Mouse (Mus musculus) midbrain, embryonic 12.5 days (tissue): Measurements from ENCODE around the gene Nceh1. TPM values are rescaled to one million over a fixed set of nuclear protein-coding genes. Genes with fewer than 3 reads are reported as not detected.

Experiments used
- ATAC-seq: fragments of 200-750 bp; cut with Nextera tagmentation; 2 replicates; pipeline ENCODE4 v1.8.0; 2017; ENCODE audit warnings: low read depth, moderate TSS enrichment, moderate library complexity; ENCODE audit not compliant: low FRiP score
- H3K27ac ChIP-seq: fragments of 300-500 bp; sonication (generic); replicated peaks from 2 replicates; pipeline ENCODE4 v1.5.1; 2016; ENCODE audit warnings: mild to moderate bottlenecking
- H3K27me3 ChIP-seq: fragments of 300-500 bp; sonication (generic); 2 replicates; pipeline ENCODE4 v1.6.1; 2016; ENCODE audit warnings: mild to moderate bottlenecking
- H3K36me3 ChIP-seq: fragments of 300-500 bp; sonication (generic); 2 replicates; pipeline ENCODE4 v1.6.1; 2016
- H3K4me1 ChIP-seq: fragments of 300-500 bp; sonication (generic); 2 replicates; pipeline ENCODE4 v1.6.1; 2016
- H3K4me2 ChIP-seq: fragments of 300-500 bp; sonication (generic); replicated peaks from 2 replicates; pipeline ENCODE4 v1.6.1; 2016; ENCODE audit warnings: mild to moderate bottlenecking, moderate library complexity
- H3K4me3 ChIP-seq: fragments of 300-500 bp; sonication (generic); 2 replicates; pipeline ENCODE4 v1.5.1; 2016; ENCODE audit warnings: mild to moderate bottlenecking
- H3K9ac ChIP-seq: fragments of 300-500 bp; sonication (generic); replicated peaks from 2 replicates; pipeline ENCODE4 v1.6.1; 2016; ENCODE audit warnings: mild to moderate bottlenecking, moderate library complexity
- H3K9me3 ChIP-seq: fragments of 300-500 bp; sonication (generic); 2 replicates; pipeline ENCODE4 v1.6.1; 2016; ENCODE audit warnings: mild to moderate bottlenecking
- WGBS: fragments of 180-500 bp; shearing (Covaris S2); methylation state at CpG from one replicate; pipeline ENCODE4 v1.1.7; 2016; 5-methylcytosine and 5-hydroxymethylcytosine counted together
- polyA plus RNA-seq: library from polyadenylated mRNA; unstranded; fragments of >200 nt; fragmentation: Nextera tagmentation; extraction: Ambion mirVana; gene quantifications from 2 replicates; pipeline ENCODE4 v1.2.1, GENCODE M21; 2016

Gene Nceh1
- polyA plus RNA-seq, 1 experiment from 2014 or later = 5.0 TPM

- no peak for ATAC-seq
- no peak overlapping the region for H3K9ac ChIP-seq
- H3K27me3 ChIP-seq = no peaks in the 10 kb centered on the region
- no peaks in the 10 kb centered on the region for H3K36me3 ChIP-seq
- no peaks in the 10 kb centered on the region for H3K9me3 ChIP-seq
- WGBS = 59% methylated on average over 7 of the region's 7 CpGs
- H3K27ac ChIP-seq = no peak overlapping the region
- H3K4me2 ChIP-seq = no peak overlapping the region
- H3K4me1 ChIP-seq = no peaks in the 10 kb centered on the region
- no peak overlapping the region for H3K4me3 ChIP-seq
Measured at GRCm38 (mm10) chr3:27293645-27294385, 111.0 kb downstream of the Nceh1 start.

- no peaks in the 10 kb centered on the region for H3K4me1 ChIP-seq
- no peak overlapping the region for H3K9ac ChIP-seq
- no peak overlapping the region for H3K4me2 ChIP-seq
- H3K27me3 ChIP-seq = no peaks in the 10 kb centered on the region
- H3K27ac ChIP-seq = no peak overlapping the region
- no peak overlapping the region for H3K4me3 ChIP-seq
- ATAC-seq = no peak
- WGBS = 88% methylated on average over 4 of the region's 4 CpGs
- H3K9me3 ChIP-seq = no peaks in the 10 kb centered on the region
- H3K36me3 ChIP-seq = no peaks in the 10 kb centered on the region
Measured at GRCm38 (mm10) chr3:27300451-27300850, 117.7 kb downstream of the Nceh1 start.

- Histone ChIP-seq H3K9me3 (no peaks in the 10 kb centered on the region), H3K4me2 (no peak overlapping the region), H3K4me1 (no peaks in the 10 kb centered on the region), H3K4me3 (no peak overlapping the region), H3K27me3 (no peaks in the 10 kb centered on the region), H3K27ac (no peak overlapping the region), H3K36me3 (no peaks in the 10 kb centered on the region), H3K9ac (no peak overlapping the region)
- WGBS = 80% methylated on average over 9 of the region's 9 CpGs
- no peak for ATAC-seq
Measured at GRCm38 (mm10) chr3:27302339-27303022, 119.7 kb downstream of the Nceh1 start.

GRCm38 (mm10) chr3:27306815-27307214 lies 124.0 kb downstream of the Nceh1 start:
- Histone ChIP-seq H3K4me2 (no peak overlapping the region), H3K36me3 (no peaks in the 10 kb centered on the region), H3K27me3 (no peaks in the 10 kb centered on the region), H3K27ac (no peak overlapping the region), H3K9ac (no peak overlapping the region), H3K9me3 (no peaks in the 10 kb centered on the region), H3K4me1 (no peaks in the 10 kb centered on the region), H3K4me3 (no peak overlapping the region)
- WGBS = 85% methylated on average over 10 of the region's 10 CpGs
- ATAC-seq = no peak

GRCm38 (mm10) chr3:27310973-27311372 lies 128.2 kb downstream of the Nceh1 start:
- Histone ChIP-seq H3K36me3 (no peaks in the 10 kb centered on the region), H3K9ac (no peak overlapping the region), H3K4me1 (no peaks in the 10 kb centered on the region), H3K27me3 (no peaks in the 10 kb centered on the region), H3K4me2 (no peak overlapping the region), H3K27ac (no peak overlapping the region), H3K9me3 (no peaks in the 10 kb centered on the region), H3K4me3 (no peak overlapping the region)
- 96% methylated on average over 7 of the region's 7 CpGs for WGBS
- ATAC-seq = no peak

- Histone ChIP-seq H3K4me3 (no peak overlapping the region), H3K9ac (no peak overlapping the region), H3K27ac (no peak overlapping the region), H3K4me1 (no peaks in the 10 kb centered on the region), H3K4me2 (no peak overlapping the region), H3K9me3 (no peaks in the 10 kb centered on the region), H3K27me3 (no peaks in the 10 kb centered on the region), H3K36me3 (no peaks in the 10 kb centered on the region)
- 89% methylated on average over 4 of the region's 4 CpGs for WGBS
- no peak for ATAC-seq
Measured at GRCm38 (mm10) chr3:27311475-27311874, 128.7 kb downstream of the Nceh1 start.

- ATAC-seq = no peak
- no peak overlapping the region for H3K4me2 ChIP-seq
- no peaks in the 10 kb centered on the region for H3K4me1 ChIP-seq
- no peak overlapping the region for H3K27ac ChIP-seq
- no peaks in the 10 kb centered on the region for H3K36me3 ChIP-seq
- no peaks in the 10 kb centered on the region for H3K27me3 ChIP-seq
- no peaks in the 10 kb centered on the region for H3K9me3 ChIP-seq
- 76% methylated on average over 2 of the region's 2 CpGs for WGBS
- no peak overlapping the region for H3K4me3 ChIP-seq
- no peak overlapping the region for H3K9ac ChIP-seq
Measured at GRCm38 (mm10) chr3:27314506-27315164, 131.9 kb downstream of the Nceh1 start.

- H3K36me3 ChIP-seq = no peaks in the 10 kb centered on the region
- H3K9ac ChIP-seq = no peak within 1 kb of the TSS
- H3K9me3 ChIP-seq = no peaks in the 10 kb centered on the region
- ATAC-seq = no peak
- no peak within 1 kb of the TSS for H3K4me3 ChIP-seq
- H3K4me2 ChIP-seq = no peak within 1 kb of the TSS
- no peaks in the 10 kb centered on the region for H3K4me1 ChIP-seq
- WGBS = 74% methylated on average over 9 of the region's 9 CpGs
- H3K27me3 ChIP-seq = no peaks in the 10 kb centered on the region
- H3K27ac ChIP-seq = no peak within 1 kb of the TSS
Measured at GRCm38 (mm10) chr3:27316559-27317287, 134.0 kb downstream of the Nceh1 start, which contains the start of gene Tnfsf10. TSS of gene Tnfsf10 (plus strand) at chr3:27317028.

GRCm38 (mm10) chr3:27317288-27318024 lies 134.7 kb downstream of the Nceh1 start:
- no peaks in the 10 kb centered on the region for H3K27me3 ChIP-seq
- no peak overlapping the region for H3K9ac ChIP-seq
- no peak overlapping the region for H3K27ac ChIP-seq
- 84% methylated on average over 4 of the region's 4 CpGs for WGBS
- H3K36me3 ChIP-seq = no peaks in the 10 kb centered on the region
- H3K4me2 ChIP-seq = no peak overlapping the region
- H3K9me3 ChIP-seq = no peaks in the 10 kb centered on the region
- H3K4me1 ChIP-seq = no peaks in the 10 kb centered on the region
- H3K4me3 ChIP-seq = no peak overlapping the region
- ATAC-seq = no peak

- no peak overlapping the region for H3K9ac ChIP-seq
- H3K4me3 ChIP-seq = no peak overlapping the region
- H3K4me1 ChIP-seq = no peaks in the 10 kb centered on the region
- H3K9me3 ChIP-seq = no peaks in the 10 kb centered on the region
- H3K27ac ChIP-seq = no peak overlapping the region
- H3K36me3 ChIP-seq = no peaks in the 10 kb centered on the region
- no peaks in the 10 kb centered on the region for H3K27me3 ChIP-seq
- no peak overlapping the region for H3K4me2 ChIP-seq
- WGBS = 88% methylated on average over 1 of the region's 1 CpGs
- ATAC-seq = no peak
Measured at GRCm38 (mm10) chr3:27319650-27320049, 136.9 kb downstream of the Nceh1 start.

GRCm38 (mm10) chr3:27320613-27321495 lies 138.1 kb downstream of the Nceh1 start:
- no peak overlapping the region for H3K9ac ChIP-seq
- no peaks in the 10 kb centered on the region for H3K27me3 ChIP-seq
- H3K4me2 ChIP-seq = no peak overlapping the region
- H3K4me1 ChIP-seq = no peaks in the 10 kb centered on the region
- no peaks in the 10 kb centered on the region for H3K36me3 ChIP-seq
- WGBS = 77% methylated on average over 9 of the region's 9 CpGs
- no peak overlapping the region for H3K27ac ChIP-seq
- ATAC-seq = no peak
- no peaks in the 10 kb centered on the region for H3K9me3 ChIP-seq
- H3K4me3 ChIP-seq = no peak overlapping the region
